Mouse (Mus musculus): ENCODE results near the gene Imp4.

GRCm38 (mm10) chr1:34432776-34433481, 6.7 kb upstream of the Imp4 start:
- TF ChIP-seq POLR2A (IDR thresholded peaks at IDR 0.05; ENCODE audit: insufficient read depth, low read depth, low read length): peak; percentile 71
- no peak for TF ChIP-seq CTCF (IDR thresholded peaks at IDR 0.05)
- TF ChIP-seq EP300 (IDR thresholded peaks at IDR 0.05; ENCODE audit: insufficient read depth, low read depth, low read length): no peak

Data from heart, adult 2 months (tissue).